Mouse (Mus musculus) liver, embryonic 15.5 days (tissue): ENCODE results near the gene Olfr1224-ps1. TPM values are rescaled to one million over a fixed set of nuclear protein-coding genes. Genes with fewer than 3 reads are reported as not detected.
"Not testable (repeated sequence)": the region's sequence is repeated elsewhere in the genome, so short reads cannot be mapped to it uniquely, and the experiment has no call there.

Experiments
- ATAC-seq: fragments of 200-750 bp; cut with Nextera tagmentation; 2 replicates; pipeline ENCODE4 v1.8.0; 2017; ENCODE audit warnings: moderate number of reproducible peaks, mild to moderate bottlenecking, moderate library complexity; ENCODE audit not compliant: insufficient read depth
- H3K27ac ChIP-seq: fragments of 300-500 bp; sonication (generic); replicated peaks from 2 replicates; pipeline ENCODE4 v1.5.1; 2015; ENCODE audit warnings: mild to moderate bottlenecking, inconsistent platforms
- H3K27me3 ChIP-seq: fragments of 300-500 bp; sonication (generic); 2 replicates; pipeline ENCODE4 v1.6.1; 2015; ENCODE audit warnings: mild to moderate bottlenecking, inconsistent platforms
- H3K36me3 ChIP-seq: fragments of 300-500 bp; sonication (generic); replicated peaks from 2 replicates; pipeline ENCODE4 v1.6.1; 2015; ENCODE audit warnings: moderate library complexity, mild to moderate bottlenecking, inconsistent platforms
- H3K4me1 ChIP-seq: fragments of 300-500 bp; sonication (generic); replicated peaks from 2 replicates; pipeline ENCODE4 v1.6.1; 2015; ENCODE audit warnings: inconsistent platforms
- H3K4me2 ChIP-seq: fragments of 300-500 bp; sonication (generic); 2 replicates; pipeline ENCODE4 v1.6.1; 2015; ENCODE audit warnings: moderate library complexity, mild to moderate bottlenecking, inconsistent platforms
- H3K4me3 ChIP-seq: fragments of 300-500 bp; sonication (generic); replicated peaks from 2 replicates; pipeline ENCODE4 v1.5.1; 2015; ENCODE audit warnings: mild to moderate bottlenecking, inconsistent platforms
- H3K9ac ChIP-seq: fragments of 300-500 bp; sonication (generic); 2 replicates; pipeline ENCODE4 v1.6.1; 2015; ENCODE audit warnings: moderate library complexity, mild to moderate bottlenecking, inconsistent platforms
- H3K9me3 ChIP-seq: fragments of 300-500 bp; sonication (generic); replicated peaks from 2 replicates; pipeline ENCODE4 v1.6.1; 2016; ENCODE audit warnings: inconsistent platforms
- WGBS: fragments of 180-500 bp; shearing (Covaris S2); methylation state at CpG from one replicate; pipeline ENCODE4 v1.1.7; 2015; ENCODE audit warnings: mixed read lengths; ENCODE audit not compliant: insufficient replicate concordance; 5-methylcytosine and 5-hydroxymethylcytosine counted together
- polyA plus RNA-seq: library from polyadenylated mRNA; unstranded; fragments of >200 nt; fragmentation: Nextera tagmentation; extraction: Ambion mirVana; gene quantifications from 2 replicates; pipeline ENCODE4 v1.2.1, GENCODE M21; 2015

Gene Olfr1224-ps1
- polyA plus RNA-seq = not detected in 2 replicates

DNA sequence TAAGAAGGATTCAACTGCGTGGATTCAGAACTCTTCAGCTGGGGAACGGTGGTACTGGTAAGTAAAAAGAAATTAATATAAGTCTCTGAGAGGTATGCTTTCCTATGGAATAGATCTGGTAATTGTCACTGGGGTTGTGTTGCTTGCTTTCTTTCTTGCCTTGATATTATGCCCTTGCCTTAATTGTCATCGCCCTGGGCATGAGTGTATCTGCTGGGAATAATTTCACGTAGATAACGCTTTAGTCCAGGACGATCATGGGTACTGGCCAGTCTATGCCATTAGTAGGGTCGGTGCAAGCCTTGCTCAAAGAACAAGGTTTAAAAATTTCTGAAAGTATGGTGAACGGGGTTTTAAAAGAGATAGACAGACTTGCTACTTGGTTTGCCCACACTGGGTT lies at the start of gene Olfr1224-ps1:
Gene Olfr1224-ps1 (minus strand): TSS at position 101 of the 400 bp plus-strand sequence.
- WGBS = 71% methylated on average over 8 of the region's 8 CpGs
- not testable (repeated sequence) for H3K4me2 ChIP-seq

DNA sequence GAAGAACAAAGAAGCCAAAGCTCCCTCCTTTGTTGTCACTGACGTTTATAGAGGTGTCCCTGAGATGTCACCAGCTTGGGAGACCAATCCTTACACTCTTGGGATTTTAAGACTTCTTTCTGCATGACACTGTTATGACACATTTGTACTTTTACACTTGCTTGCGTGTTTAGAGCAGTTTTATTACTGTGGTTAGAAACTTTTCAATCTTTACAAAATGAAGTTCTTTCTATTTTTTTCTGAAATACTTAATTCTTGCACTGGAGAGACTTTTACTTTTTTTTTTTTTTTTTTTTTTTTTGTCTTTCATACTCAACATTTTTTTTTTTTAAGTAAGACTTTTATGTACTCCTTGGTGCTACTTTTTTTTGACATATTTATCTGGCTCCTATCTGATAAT lies 36.1 kb upstream of the Olfr1224-ps1 start, which contains the start of gene Olfr1226:
Gene Olfr1226 (minus strand): TSS at position 101 of the 400 bp plus-strand sequence.
- no peaks in the 10 kb centered on the region for H3K4me1 ChIP-seq
- H3K9me3 ChIP-seq = no peaks in the 10 kb centered on the region
- H3K27me3 ChIP-seq = no peaks in the 10 kb centered on the region
- WGBS = 35% methylated on average over 2 of the region's 2 CpGs
- no peak within 1 kb of the TSS for H3K4me2 ChIP-seq
- no peak within 1 kb of the TSS for H3K27ac ChIP-seq
- H3K36me3 ChIP-seq = no peaks in the 10 kb centered on the region
- H3K4me3 ChIP-seq = no peak within 1 kb of the TSS
- no peak within 1 kb of the TSS for H3K9ac ChIP-seq
- ATAC-seq = no peak

More for the DNA sequence above, at the start of gene Olfr1224-ps1:
- H3K27ac ChIP-seq, ATAC-seq, H3K9me3 ChIP-seq, H3K4me3 ChIP-seq, H3K27me3 ChIP-seq, H3K4me1 ChIP-seq, H3K36me3 ChIP-seq, H3K9ac ChIP-seq: not testable (repeated sequence)

DNA sequence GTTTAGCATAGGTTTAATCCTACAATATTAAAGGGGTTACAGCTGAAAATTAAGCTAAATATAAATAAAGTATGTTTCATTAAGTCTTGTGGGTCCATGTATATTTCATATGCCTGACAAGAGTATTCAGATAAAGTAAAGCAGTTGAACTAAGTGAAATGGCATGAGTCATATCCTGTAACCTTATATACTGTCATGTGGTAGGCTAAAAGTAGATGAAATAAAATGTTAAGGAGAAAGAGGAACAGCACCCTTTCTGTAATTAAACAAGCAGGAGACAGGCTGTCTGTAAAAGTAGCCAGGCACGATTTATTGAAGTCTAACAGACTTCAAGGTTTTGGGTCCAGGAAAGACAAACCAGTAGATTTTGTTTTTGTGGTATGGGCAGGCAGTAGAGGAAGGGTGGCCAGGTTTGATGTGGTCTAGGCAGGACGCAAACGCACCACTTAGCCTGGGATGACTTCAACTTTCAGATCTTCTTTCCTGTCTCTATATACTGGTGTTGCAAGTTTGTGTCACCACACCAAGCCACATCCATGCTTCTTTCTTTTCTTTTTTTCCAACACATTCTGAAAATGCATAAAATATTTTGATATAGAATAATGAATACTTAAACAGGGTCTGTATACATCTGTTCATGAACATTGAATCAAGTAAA lies 32.6 kb upstream of the Olfr1224-ps1 start:
- H3K27ac ChIP-seq = no peak overlapping the region

GRCm38 (mm10) chr2:89174569-89174968 lies 10.7 kb upstream of the Olfr1224-ps1 start, which contains the start of gene Olfr1225:
Olfr1225 (minus strand) TSS chr2:89174669.
- WGBS = 76% methylated on average over 1 of the region's 1 CpGs
- no peaks in the 10 kb centered on the region for H3K27me3 ChIP-seq
- ATAC-seq = no peak

More for the DNA sequence above, 32.6 kb upstream of the Olfr1224-ps1 start:
- no peak overlapping the region for H3K4me2 ChIP-seq
- no peaks in the 10 kb centered on the region for H3K9me3 ChIP-seq
- no peak overlapping the region for H3K9ac ChIP-seq
- H3K27me3 ChIP-seq = no peaks in the 10 kb centered on the region
- no peaks in the 10 kb centered on the region for H3K36me3 ChIP-seq
- H3K4me1 ChIP-seq = no peaks in the 10 kb centered on the region
- no peak overlapping the region for H3K4me3 ChIP-seq
- no peak for ATAC-seq
- WGBS = 19% methylated on average over 3 of the region's 3 CpGs

DNA sequence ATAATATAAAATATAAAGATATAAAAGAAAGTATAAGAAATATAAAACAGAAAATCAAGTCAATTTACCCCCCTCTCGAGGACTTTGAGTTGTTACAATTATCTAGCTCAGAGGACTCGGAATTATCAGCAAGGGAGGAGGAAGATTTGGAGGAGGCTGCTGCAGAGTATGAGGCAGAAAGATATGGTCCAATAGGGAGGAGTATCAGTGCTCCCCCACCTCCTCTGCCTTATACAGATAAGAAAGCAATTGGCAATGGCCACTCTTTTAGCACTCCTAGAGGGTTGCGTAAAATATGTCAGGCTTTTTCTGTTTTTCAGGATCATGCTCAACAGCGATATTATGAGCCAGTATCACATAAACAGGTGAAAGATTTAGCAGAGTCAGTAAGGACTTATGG lies 820 bp upstream of the Olfr1224-ps1 start:
- not testable (repeated sequence) for H3K27me3 ChIP-seq, ATAC-seq, H3K9ac ChIP-seq, H3K4me3 ChIP-seq, H3K36me3 ChIP-seq, H3K4me2 ChIP-seq, H3K27ac ChIP-seq, H3K4me1 ChIP-seq, H3K9me3 ChIP-seq
- 59% methylated on average over 4 of the region's 4 CpGs for WGBS

More at GRCm38 (mm10) chr2:89174569-89174968, 10.7 kb upstream of the Olfr1224-ps1 start, which contains the start of gene Olfr1225:
- no peak within 1 kb of the TSS for H3K4me2 ChIP-seq
- H3K9me3 ChIP-seq = no peaks in the 10 kb centered on the region
- H3K36me3 ChIP-seq = no peaks in the 10 kb centered on the region
- H3K27ac ChIP-seq = no peak within 1 kb of the TSS
- H3K4me1 ChIP-seq = no peaks in the 10 kb centered on the region
- no peak within 1 kb of the TSS for H3K9ac ChIP-seq
- H3K4me3 ChIP-seq = no peak within 1 kb of the TSS

GRCm38 (mm10) chr2:89151460-89151859 lies 12.4 kb downstream of the Olfr1224-ps1 start, which contains the start of gene Olfr1223:
Olfr1223 (minus strand) TSS chr2:89151560.
- no peaks in the 10 kb centered on the region for H3K9me3 ChIP-seq
- no peak within 1 kb of the TSS for H3K4me2 ChIP-seq
- H3K27ac ChIP-seq = no peak within 1 kb of the TSS
- H3K36me3 ChIP-seq = no peaks in the 10 kb centered on the region
- no peak for ATAC-seq
- no peaks in the 10 kb centered on the region for H3K27me3 ChIP-seq
- no peak within 1 kb of the TSS for H3K9ac ChIP-seq
- 30% methylated on average over 1 of the region's 1 CpGs for WGBS
- no peak within 1 kb of the TSS for H3K4me3 ChIP-seq
- no peaks in the 10 kb centered on the region for H3K4me1 ChIP-seq

DNA sequence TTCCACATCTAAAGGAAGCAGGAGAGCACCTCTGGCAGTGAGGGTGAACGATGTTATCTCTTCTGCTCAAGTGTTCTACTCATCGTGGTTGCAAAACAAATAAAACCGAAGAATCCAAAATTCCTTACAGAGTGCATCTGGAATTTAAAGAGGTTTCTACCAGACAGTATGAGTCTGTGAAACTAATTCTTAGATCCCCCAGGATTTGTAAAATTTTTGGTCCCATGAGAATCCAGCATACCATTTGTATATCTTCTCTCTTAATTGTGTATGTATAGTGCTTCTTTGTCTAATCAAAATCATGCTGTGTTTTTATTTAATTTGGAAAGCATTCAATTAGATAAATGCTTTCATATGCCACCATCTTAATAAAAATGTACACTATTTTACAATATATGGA lies 30.9 kb downstream of the Olfr1224-ps1 start, which contains the start of gene Olfr1222:
Gene Olfr1222 (minus strand): TSS at position 101 of the 400 bp plus-strand sequence.
- Histone ChIP-seq H3K9ac (no peak within 1 kb of the TSS), H3K4me3 (no peak within 1 kb of the TSS), H3K36me3 (no peaks in the 10 kb centered on the region), H3K27me3 (no peaks in the 10 kb centered on the region), H3K4me2 (no peak within 1 kb of the TSS), H3K27ac (no peak within 1 kb of the TSS), H3K4me1 (no peaks in the 10 kb centered on the region), H3K9me3 (no peaks in the 10 kb centered on the region)
- WGBS = 50% methylated on average over 3 of the region's 3 CpGs
- ATAC-seq = no peak

DNA sequence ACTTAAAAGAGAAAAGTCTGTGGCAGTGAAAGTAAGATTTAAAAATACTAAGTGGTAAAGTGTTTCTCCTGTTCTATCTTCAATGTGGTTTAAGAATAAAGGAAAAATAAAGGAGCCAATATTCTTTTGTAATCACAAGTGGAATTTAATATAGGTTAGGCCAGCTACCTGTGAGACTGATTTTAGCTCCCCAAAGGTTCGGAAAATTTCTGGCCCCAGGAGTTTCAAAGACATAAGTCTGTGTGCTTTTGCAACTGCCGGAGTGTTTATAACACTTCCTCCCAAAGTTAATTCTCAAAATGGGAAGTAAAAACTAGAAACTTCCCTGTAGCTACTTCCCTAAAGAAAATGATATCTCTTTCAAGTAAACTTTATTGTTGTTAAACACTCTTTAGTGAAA lies 46.7 kb downstream of the Olfr1224-ps1 start, which contains the start of gene Olfr1221:
Gene Olfr1221 (minus strand): TSS at position 101 of the 400 bp plus-strand sequence.
- Histone ChIP-seq H3K9me3 (no peaks in the 10 kb centered on the region), H3K4me1 (no peaks in the 10 kb centered on the region), H3K9ac (no peak within 1 kb of the TSS), H3K36me3 (no peaks in the 10 kb centered on the region), H3K4me2 (no peak within 1 kb of the TSS), H3K27me3 (no peaks in the 10 kb centered on the region), H3K4me3 (no peak within 1 kb of the TSS), H3K27ac (no peak within 1 kb of the TSS)
- 30% methylated on average over 2 of the region's 2 CpGs for WGBS
- no peak for ATAC-seq

GRCm38 (mm10) chr2:89106735-89107134 lies 57.2 kb downstream of the Olfr1224-ps1 start, which contains the start of gene Olfr1220:
Olfr1220 (minus strand) TSS chr2:89106835.
- ATAC-seq = no peak
- Histone ChIP-seq H3K27ac (no peak within 1 kb of the TSS), H3K27me3 (no peaks in the 10 kb centered on the region), H3K4me2 (no peak within 1 kb of the TSS), H3K4me1 (no peaks in the 10 kb centered on the region), H3K36me3 (no peaks in the 10 kb centered on the region), H3K9me3 (no peaks in the 10 kb centered on the region), H3K4me3 (no peak within 1 kb of the TSS), H3K9ac (no peak within 1 kb of the TSS)
- WGBS = 46% methylated on average over 3 of the region's 3 CpGs

- Histone ChIP-seq H3K27ac (no peak overlapping the region), H3K27me3 (no peaks in the 10 kb centered on the region), H3K4me2 (no peak overlapping the region), H3K4me3 (no peak overlapping the region), H3K4me1 (no peaks in the 10 kb centered on the region), H3K9ac (no peak overlapping the region), H3K36me3 (no peaks in the 10 kb centered on the region), H3K9me3 (no peaks in the 10 kb centered on the region)
- ATAC-seq = no peak
These were observed 58.2 kb downstream of the Olfr1224-ps1 start for GRCm38 (mm10) chr2:89105651-89106050.
